Mouse (Mus musculus) C2C12 (cell line): ENCODE measurements around the gene Dnase1l3.

Experiments used
- CTCF ChIP-seq: IDR thresholded peaks from one replicate; pipeline ENCODE4 v1.5.1; 2011; ENCODE audit not compliant: control insufficient read depth, insufficient read depth, insufficient read length
- MAX ChIP-seq: IDR thresholded peaks from one replicate; pipeline ENCODE4 v1.6.1; 2011; ENCODE audit warnings: mild to moderate bottlenecking, control low read depth
- MYOD1 ChIP-seq: IDR thresholded peaks from one replicate; pipeline ENCODE4 v1.6.1; 2011; ENCODE audit warnings: low read depth; ENCODE audit not compliant: control insufficient read depth, insufficient read length
- MYOG ChIP-seq: IDR thresholded peaks from one replicate; pipeline ENCODE4 v1.6.1; 2011; ENCODE audit not compliant: control insufficient read depth, insufficient read length; ENCODE audit errors: extremely low read depth

DNA sequence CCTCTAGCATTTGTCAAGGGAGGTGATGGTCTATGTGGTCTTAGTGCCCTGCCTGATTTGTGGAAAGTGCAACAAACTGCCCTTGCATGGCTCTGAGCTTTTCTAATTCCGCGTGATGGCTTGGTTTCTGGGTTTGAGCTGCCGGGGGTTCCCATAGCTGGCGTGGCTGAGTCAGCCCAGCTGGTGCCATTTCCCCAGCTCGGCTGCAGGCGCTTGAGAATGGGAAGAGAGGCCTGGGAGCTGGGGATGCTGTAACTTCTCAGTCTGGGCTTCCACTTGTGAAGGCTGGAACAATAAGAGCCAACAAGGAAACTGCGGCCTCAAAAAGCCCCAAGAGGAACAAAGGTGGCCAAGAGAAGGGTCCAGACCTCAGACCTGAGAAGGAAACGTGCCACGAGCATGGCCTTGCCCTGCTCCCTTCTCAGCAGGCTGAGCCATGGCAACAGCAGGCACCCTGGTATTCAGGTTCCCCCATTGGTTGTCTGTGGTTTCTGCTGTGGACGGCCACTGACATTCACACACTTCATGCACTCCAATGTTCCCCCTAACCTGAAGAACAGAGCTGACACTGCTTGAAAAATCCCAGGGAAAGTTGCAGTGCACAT, 22.4 kb downstream of the Dnase1l3 start:
- no peak for TF ChIP-seq CTCF
- TF ChIP-seq MYOD1: no peak
- TF ChIP-seq MAX: no peak
- no peak for TF ChIP-seq MYOG
